Mouse (Mus musculus): ENCODE data around the gene Vmn2r26. TPM values are rescaled to one million over a fixed set of nuclear protein-coding genes. Genes with fewer than 3 reads are reported as not detected.

The Vmn2r26 gene
- total RNA-seq (2023): not detected

GRCm38 (mm10) chr6:124024268-124024667 is at the start of gene Vmn2r26:
TSS of gene Vmn2r26 (plus strand) at chr6:124024568.

Other genes starting within 250 kb of the Vmn2r26 start
- gene Vmn2r24, start 245.7 kb upstream of the Vmn2r26 start, total RNA-seq (2023): not detected
- gene Vmn2r25, start 171.1 kb upstream of the Vmn2r26 start, total RNA-seq (2023): not detected
- gene Vmn2r27, start 207.3 kb downstream of the Vmn2r26 start, total RNA-seq (2023): not detected

Data from T-cell, adult 66 days (primary cell).